Comparison of ENCODE assay signal across 13 mouse cellular contexts in the genomic region with DNA sequence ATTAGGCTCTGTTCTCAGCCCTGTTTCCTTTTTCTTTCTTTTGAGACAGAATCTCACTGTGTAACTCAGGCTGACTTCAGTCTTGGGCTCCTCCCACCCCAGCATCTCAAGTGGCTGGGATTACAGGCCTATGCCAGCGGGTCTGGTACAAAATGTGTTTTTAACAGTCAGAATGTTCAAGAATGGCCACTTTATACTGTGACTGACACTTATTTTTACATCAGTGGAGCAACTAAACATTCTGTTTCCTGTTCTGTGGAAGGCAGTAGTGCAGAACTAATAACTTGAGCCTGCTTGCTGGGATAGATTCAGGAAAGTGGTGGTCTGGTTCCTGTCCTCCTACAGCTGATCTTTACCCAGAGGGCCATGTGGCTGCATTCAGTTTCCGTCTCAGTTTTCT. TPM values are rescaled to one million over a fixed set of nuclear protein-coding genes. Genes with fewer than 3 reads are reported as not detected.
A peak's percentile ranks its signal among the peaks of the same experiment; 100 is the strongest.
DNase-seq lines count a peak whose midpoint lies in the region; ATAC-seq and TF ChIP-seq lines count a peak whose summit lies in the region.
"Had no signal": no experiment of that assay in that cellular context is flagged by ENCODE, and none has a peak within 500 bp of the region (broad histone marks: within the 10 kb centered on the region; RNA-seq: fewer than 3 reads in every experiment).

No protein-coding gene starts in this region.

- no peak overlapping the region for H3K9ac ChIP-seq in forebrain, embryonic 15.5 days (replicated peaks)
- no peak overlapping the region for H3K9ac ChIP-seq in forebrain, embryonic 12.5 days
- no peak overlapping the region for H3K9ac ChIP-seq in limb, embryonic 11.5 days (ENCODE audit: low read length)
- H3K9ac ChIP-seq in limb, embryonic 14.5 days (ENCODE audit: low read depth, low read length, severe bottlenecking), result no peak overlapping the region
- H3K9ac ChIP-seq: liver, embryonic 12.5 days had no signal

- no peak overlapping the region for H3K27ac ChIP-seq in forebrain, embryonic 15.5 days (replicated peaks)
- no peak overlapping the region for H3K27ac ChIP-seq in forebrain, embryonic 12.5 days
- H3K27ac ChIP-seq in limb, embryonic 11.5 days (replicated peaks; ENCODE audit: low read depth, low read length), result no peak overlapping the region
- H3K27ac ChIP-seq in limb, embryonic 10.5 days, result no peak overlapping the region
- no peak overlapping the region for H3K27ac ChIP-seq in limb, embryonic 14.5 days (replicated peaks; ENCODE audit: low read depth, low read length)
- H3K27ac ChIP-seq: liver, embryonic 12.5 days had no signal

- no peak overlapping the region for H3K4me2 ChIP-seq in forebrain, embryonic 15.5 days (replicated peaks)
- no peak overlapping the region for H3K4me2 ChIP-seq in forebrain, embryonic 12.5 days
- no peak overlapping the region for H3K4me2 ChIP-seq in limb, embryonic 11.5 days (ENCODE audit: low read depth, severe bottlenecking)
- no peak overlapping the region for H3K4me2 ChIP-seq in limb, embryonic 14.5 days (replicated peaks; ENCODE audit: low read depth, low read length, severe bottlenecking)
- H3K4me2 ChIP-seq: liver, embryonic 12.5 days had no signal

- DNase-seq in limb, embryonic 11.5 days (ENCODE audit: low spot score), result no peak
- no peak for DNase-seq in limb, embryonic 10.5 days (ENCODE audit: low spot score)
- DNase-seq in MN1 (ENCODE audit: low spot score), result peak; percentile 32
- no peak for DNase-seq in limb, embryonic 14.5 days (ENCODE audit: low spot score)
- DNase-seq in ovary, postnatal 10 days (ENCODE audit: low spot score), result no peak
- DNase-seq in right cerebral cortex, postnatal 36 days (ENCODE audit: low spot score in 2 of 2), result no peak
- DNase-seq: B cell, adult 2 months; embryo, embryonic 11 days; midbrain, embryonic 14.5 days; thymus, adult 2 months had no signal

- TF ChIP-seq POLR2A in limb, embryonic 14.5 days (IDR thresholded peaks at IDR 0.05; ENCODE audit: borderline replicate concordance, extremely low read depth, insufficient read depth, insufficient read length), result no peak

- 61% methylated on average over 2 of the region's 2 CpGs for WGBS in forebrain, embryonic 15.5 days
- 35% methylated on average over 1 of the region's 2 CpGs for WGBS in forebrain, embryonic 12.5 days
- WGBS in limb, embryonic 11.5 days, result 31% methylated on average over 2 of the region's 2 CpGs
- WGBS in limb, embryonic 10.5 days, result 47% methylated on average over 2 of the region's 2 CpGs
- 16% methylated on average over 2 of the region's 2 CpGs for WGBS in limb, embryonic 14.5 days

- H3K36me3 ChIP-seq in forebrain, embryonic 15.5 days, result 0 out of 2 replicates have a peak, but pooled peaks cover 2% of the 10 kb centered on the region
- peaks cover 8% of the 10 kb centered on the region for H3K36me3 ChIP-seq in forebrain, embryonic 12.5 days (replicated peaks)
- no peaks in the 10 kb centered on the region; the same call in 1 of the 2 replicates for H3K36me3 ChIP-seq in limb, embryonic 11.5 days (ENCODE audit: control insufficient read depth, insufficient read depth, low read length)
- H3K36me3 ChIP-seq in limb, embryonic 10.5 days, result peaks cover 69% of the 10 kb centered on the region
- H3K36me3 ChIP-seq in limb, embryonic 14.5 days (ENCODE audit: control insufficient read depth, insufficient read depth, low read length), result no peaks in the 10 kb centered on the region; the same call in 1 of the 2 replicates
- H3K36me3 ChIP-seq: liver, embryonic 12.5 days had no signal

- H3K4me1 ChIP-seq in forebrain, embryonic 15.5 days, result 0 out of 2 replicates have a peak, but pooled peaks cover 2% of the 10 kb centered on the region
- peaks cover 3% of the 10 kb centered on the region for H3K4me1 ChIP-seq in forebrain, embryonic 12.5 days
- H3K4me1 ChIP-seq in limb, embryonic 11.5 days (ENCODE audit: control insufficient read depth, insufficient read depth, low read length), result no peaks in the 10 kb centered on the region
- no peaks in the 10 kb centered on the region for H3K4me1 ChIP-seq in limb, embryonic 10.5 days
- no peaks in the 10 kb centered on the region for H3K4me1 ChIP-seq in limb, embryonic 14.5 days (ENCODE audit: control insufficient read depth, insufficient read depth, low read length)
- H3K4me1 ChIP-seq: liver, embryonic 12.5 days had no signal

- H3K27me3 ChIP-seq in forebrain, embryonic 15.5 days, result no peaks in the 10 kb centered on the region
- 0 out of 2 replicates have a peak, but pooled peaks cover 5% of the 10 kb centered on the region for H3K27me3 ChIP-seq in forebrain, embryonic 12.5 days
- H3K27me3 ChIP-seq in limb, embryonic 11.5 days (ENCODE audit: control insufficient read depth, insufficient read depth, low read length), result no peaks in the 10 kb centered on the region
- peaks cover 90% of the 10 kb centered on the region for H3K27me3 ChIP-seq in limb, embryonic 10.5 days (ENCODE audit: low read depth, poor library complexity, severe bottlenecking)
- no peaks in the 10 kb centered on the region for H3K27me3 ChIP-seq in limb, embryonic 14.5 days (ENCODE audit: control insufficient read depth, insufficient read depth, low read length)

- H3K9me3 ChIP-seq in forebrain, embryonic 15.5 days, result no peaks in the 10 kb centered on the region
- no peaks in the 10 kb centered on the region for H3K9me3 ChIP-seq in forebrain, embryonic 12.5 days
- no peaks in the 10 kb centered on the region for H3K9me3 ChIP-seq in limb, embryonic 11.5 days (ENCODE audit: control insufficient read depth, low read length)
- no peaks in the 10 kb centered on the region for H3K9me3 ChIP-seq in limb, embryonic 10.5 days (replicated peaks)
- H3K9me3 ChIP-seq in limb, embryonic 14.5 days (ENCODE audit: control insufficient read depth, low read length), result no peaks in the 10 kb centered on the region
- H3K9me3 ChIP-seq: liver, embryonic 12.5 days had no signal

- ATAC-seq in forebrain, embryonic 15.5 days (replicated peaks), result peak; percentile 24; the same call in 1 of the 2 replicates
- no peak for ATAC-seq in forebrain, embryonic 12.5 days (ENCODE audit: low FRiP score)
- peak; percentile 31; the same call in 1 of the 2 replicates for ATAC-seq in limb, embryonic 11.5 days (ENCODE audit: insufficient number of reproducible peaks, low FRiP score, low TSS enrichment, low read depth)
- ATAC-seq in limb, embryonic 14.5 days (ENCODE audit: low FRiP score, low read depth), result peak; percentile 41; the same call in 1 of the 2 replicates
- ATAC-seq: liver, embryonic 12.5 days had no signal

- no peak overlapping the region for H3K4me3 ChIP-seq in forebrain, embryonic 15.5 days
- H3K4me3 ChIP-seq in forebrain, embryonic 12.5 days (replicated peaks), result no peak overlapping the region
- H3K4me3 ChIP-seq in limb, embryonic 11.5 days (ENCODE audit: low read depth, low read length), result no peak overlapping the region
- no peak overlapping the region for H3K4me3 ChIP-seq in limb, embryonic 10.5 days
- no peak overlapping the region for H3K4me3 ChIP-seq in limb, embryonic 14.5 days (replicated peaks; ENCODE audit: low read length)
- H3K4me3 ChIP-seq: liver, embryonic 12.5 days had no signal

RNA-seq across cellular contexts. Expression of a gene that starts 33.1 kb away (rescaled TPM):
- polyA plus RNA-seq in forebrain, embryonic 15.5 days (2015; fragmentation: Nextera tagmentation; extraction: Ambion mirVana), result 7.3 and 10.0 TPM in 2 replicates
- polyA plus RNA-seq in forebrain, embryonic 12.5 days (2016; fragmentation: Nextera tagmentation; extraction: Ambion mirVana), result 19.0 and 24.5 TPM in 2 replicates
- 6.0 and 11.4 TPM in 2 replicates for polyA plus RNA-seq in limb, embryonic 11.5 days (2014; fragmentation: Nextera tagmentation; extraction: Ambion mirVana)
- polyA plus RNA-seq in limb, embryonic 10.5 days (2016; fragmentation: Nextera tagmentation; extraction: Ambion mirVana), result 15.7 and 17.4 TPM in 2 replicates
- 24.9 and 27.5 TPM in 2 replicates for polyA plus RNA-seq in limb, embryonic 14.5 days (2012; rRNA removed)
- polyA plus RNA-seq in limb, embryonic 14.5 days (2014; fragmentation: Nextera tagmentation; extraction: Ambion mirVana), result 4.2 and 5.1 TPM in 2 replicates
